Mouse (Mus musculus) stomach, embryonic 16.5 days (tissue): ENCODE results near the gene Mical2. TPM values are rescaled to one million over a fixed set of nuclear protein-coding genes. Genes with fewer than 3 reads are reported as not detected.

Experiments used
- ATAC-seq: fragments of 200-750 bp; cut with Nextera tagmentation; 2 replicates; pipeline ENCODE4 v1.8.0; 2017; ENCODE audit warnings: moderate number of reproducible peaks, moderate TSS enrichment; ENCODE audit not compliant: insufficient read depth, low FRiP score
- H3K27ac ChIP-seq: fragments of 300-500 bp; sonication (generic); 2 replicates; pipeline ENCODE4 v1.5.1; 2014; ENCODE audit warnings: low read length
- H3K27me3 ChIP-seq: fragments of 300-500 bp; sonication (generic); 2 replicates; pipeline ENCODE4 v1.6.1; 2014; ENCODE audit warnings: low read length, control low read depth, mixed read lengths; ENCODE audit not compliant: control insufficient read depth, insufficient read depth
- H3K36me3 ChIP-seq: fragments of 300-500 bp; sonication (generic); 2 replicates; pipeline ENCODE4 v1.6.1; 2014; ENCODE audit warnings: low read length; ENCODE audit not compliant: control insufficient read depth, insufficient read depth
- H3K4me1 ChIP-seq: fragments of 300-500 bp; sonication (generic); 2 replicates; pipeline ENCODE4 v1.6.1; 2014; ENCODE audit warnings: low read length, control low read depth, mixed read lengths; ENCODE audit not compliant: control insufficient read depth, insufficient read depth
- H3K4me2 ChIP-seq: fragments of 300-500 bp; sonication (generic); 2 replicates; pipeline ENCODE4 v1.6.1; 2014; ENCODE audit warnings: low read depth, low read length, mixed read lengths
- H3K4me3 ChIP-seq: fragments of 300-500 bp; sonication (generic); replicated peaks from 2 replicates; pipeline ENCODE4 v1.5.1; 2014; ENCODE audit warnings: mild to moderate bottlenecking, low read length
- H3K9ac ChIP-seq: fragments of 300-500 bp; sonication (generic); 2 replicates; pipeline ENCODE4 v1.6.1; 2014; ENCODE audit warnings: low read length
- H3K9me3 ChIP-seq: fragments of 300-500 bp; sonication (generic); replicated peaks from 2 replicates; pipeline ENCODE4 v1.6.1; 2016; ENCODE audit warnings: low read length, control low read depth; ENCODE audit not compliant: control insufficient read depth
- WGBS: fragments of 180-500 bp; shearing (Covaris S2); extraction: QIAGEN DNeasy Blood & Tissue Kit; methylation state at CpG from one replicate; pipeline ENCODE4 v1.1.7; 2014; 5-methylcytosine and 5-hydroxymethylcytosine counted together
- polyA plus RNA-seq: library from polyadenylated mRNA; unstranded; fragments of >200 nt; fragmentation: Nextera tagmentation; extraction: Ambion mirVana; gene quantifications from 2 replicates; pipeline ENCODE4 v1.2.1, GENCODE M21; 2015

Mical2 gene
- polyA plus RNA-seq, 1 experiment from 2014 or later: 13.2 TPM

DNA sequence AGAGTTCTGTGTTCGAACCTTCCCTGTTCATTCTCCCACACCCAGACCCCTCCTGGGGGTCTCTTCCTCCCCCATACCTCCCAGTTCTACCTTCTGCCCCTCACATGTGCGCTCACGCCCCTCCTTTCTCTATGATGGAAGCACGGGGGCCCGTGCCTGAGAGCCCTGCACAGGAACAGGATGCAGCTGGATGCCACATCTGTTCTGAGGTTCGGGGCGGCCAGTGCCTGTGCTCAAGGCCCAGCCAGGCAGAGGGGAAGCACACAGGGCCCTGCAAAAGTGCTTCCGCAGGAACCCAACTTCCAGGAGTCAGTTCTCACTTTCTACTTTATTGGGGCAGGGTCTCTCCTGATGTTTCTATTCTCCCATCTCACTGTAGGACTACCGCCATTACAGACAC is 149.4 kb downstream of the Mical2 start:
- H3K9ac ChIP-seq: no peak overlapping the region
- WGBS: 75% methylated on average over 9 of the region's 9 CpGs

DNA sequence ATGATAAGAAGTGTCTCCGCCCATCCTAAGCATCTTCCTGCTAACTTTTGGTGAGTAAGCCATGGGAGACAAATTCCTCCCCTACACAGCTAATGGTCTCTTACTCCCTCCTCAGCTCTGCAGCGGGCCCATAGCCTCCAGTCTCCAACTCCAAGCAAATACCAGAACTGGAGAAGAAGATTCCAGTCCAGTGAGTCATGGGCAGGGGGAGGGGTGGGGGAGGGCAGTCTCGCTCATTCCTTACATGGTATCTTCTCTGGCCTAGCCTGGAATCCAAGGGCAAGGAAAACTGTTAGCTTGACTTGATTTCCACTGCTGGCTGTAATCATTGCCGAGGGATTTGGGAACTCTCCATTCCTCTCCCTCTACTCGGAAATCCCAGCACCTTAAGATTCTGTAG is 150.2 kb downstream of the Mical2 start:
- H3K4me1 ChIP-seq: peaks cover 17% of the 10 kb centered on the region; the same call in 1 of the 2 replicates
- H3K4me3 ChIP-seq: no peak overlapping the region
- no peaks in the 10 kb centered on the region for H3K36me3 ChIP-seq
- peak overlapping the region; percentile 88 for H3K27ac ChIP-seq
- H3K9ac ChIP-seq: no peak overlapping the region
- H3K9me3 ChIP-seq: no peaks in the 10 kb centered on the region
- ATAC-seq: peak; percentile 52; the same call in 1 of the 2 replicates
- H3K4me2 ChIP-seq: no peak overlapping the region
- H3K27me3 ChIP-seq: no peaks in the 10 kb centered on the region
- 33% methylated on average over 5 of the region's 5 CpGs for WGBS

More for the DNA sequence above, 149.4 kb downstream of the Mical2 start:
- Histone ChIP-seq H3K4me2 (no peak overlapping the region), H3K4me3 (no peak overlapping the region), H3K27me3 (no peaks in the 10 kb centered on the region), H3K27ac (peak overlapping the region; percentile 88; the same call in 1 of the 2 replicates), H3K36me3 (no peaks in the 10 kb centered on the region), H3K9me3 (no peaks in the 10 kb centered on the region), H3K4me1 (peaks cover 17% of the 10 kb centered on the region; the same call in 1 of the 2 replicates)
- no peak for ATAC-seq

DNA sequence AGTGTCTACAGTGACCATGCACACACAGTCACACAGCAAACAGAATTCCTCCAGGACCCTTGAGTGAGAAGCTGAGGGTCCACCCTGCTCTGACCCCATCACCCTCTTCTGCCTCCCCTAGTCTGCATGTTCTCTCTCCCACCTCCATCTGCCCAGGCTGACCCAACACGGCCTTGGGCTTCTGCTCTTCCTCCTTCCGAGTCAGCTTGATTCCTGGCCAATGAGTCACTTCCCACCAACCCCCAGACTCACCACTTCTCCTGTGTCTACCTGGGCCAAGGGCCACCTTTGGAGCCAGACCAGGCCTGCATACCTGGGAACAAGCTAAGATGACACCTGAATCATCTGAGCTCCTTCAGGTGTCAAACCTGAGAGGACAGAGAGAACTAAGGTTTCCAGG is 151.0 kb downstream of the Mical2 start:
- WGBS: 60% methylated on average over 2 of the region's 2 CpGs
- no peak overlapping the region for H3K9ac ChIP-seq
- H3K4me3 ChIP-seq: no peak overlapping the region
- H3K9me3 ChIP-seq: no peaks in the 10 kb centered on the region
- no peak for ATAC-seq
- H3K27ac ChIP-seq: peak overlapping the region; percentile 88
- H3K36me3 ChIP-seq: no peaks in the 10 kb centered on the region
- H3K4me2 ChIP-seq: no peak overlapping the region
- H3K27me3 ChIP-seq: no peaks in the 10 kb centered on the region
- peaks cover 17% of the 10 kb centered on the region; the same call in 1 of the 2 replicates for H3K4me1 ChIP-seq

DNA sequence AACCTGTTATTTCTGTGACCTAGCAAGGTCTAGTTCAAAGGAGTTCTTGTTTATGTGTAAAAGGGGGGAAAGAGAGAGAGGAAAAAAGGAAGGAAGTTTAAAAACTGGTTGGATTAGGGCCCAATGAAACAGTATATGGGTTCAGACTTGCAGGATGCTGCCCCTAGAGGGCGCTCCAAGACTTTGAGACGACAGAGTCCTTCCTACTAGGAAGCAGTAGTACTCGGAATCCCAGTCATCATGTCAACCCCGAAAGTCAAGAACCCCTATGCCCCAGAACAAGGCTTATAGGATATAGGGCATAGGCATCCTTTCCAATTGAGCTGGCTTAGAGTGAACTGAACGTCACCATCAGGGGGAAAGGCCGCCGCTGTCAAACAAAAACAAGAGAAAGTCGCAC is 151.7 kb downstream of the Mical2 start:
- no peak overlapping the region; the same call in 1 of the 2 replicates for H3K27ac ChIP-seq
- peak; percentile 54; the same call in 1 of the 2 replicates for ATAC-seq
- 43% methylated on average over 8 of the region's 8 CpGs for WGBS
- peaks cover 17% of the 10 kb centered on the region; the same call in 1 of the 2 replicates for H3K4me1 ChIP-seq
- H3K9me3 ChIP-seq: no peaks in the 10 kb centered on the region
- H3K9ac ChIP-seq: no peak overlapping the region
- H3K4me2 ChIP-seq: no peak overlapping the region
- no peaks in the 10 kb centered on the region for H3K36me3 ChIP-seq
- no peaks in the 10 kb centered on the region for H3K27me3 ChIP-seq
- H3K4me3 ChIP-seq: no peak overlapping the region

- Histone ChIP-seq H3K4me2 (no peak overlapping the region), H3K4me3 (no peak overlapping the region), H3K9ac (no peak overlapping the region), H3K4me1 (peaks cover 17% of the 10 kb centered on the region; the same call in 1 of the 2 replicates), H3K9me3 (no peaks in the 10 kb centered on the region), H3K36me3 (no peaks in the 10 kb centered on the region), H3K27me3 (no peaks in the 10 kb centered on the region), H3K27ac (peak overlapping the region; percentile 56; the same call in 1 of the 2 replicates)
- WGBS: 84% methylated on average over 5 of the region's 5 CpGs
- ATAC-seq: no peak
These were observed 152.4 kb downstream of the Mical2 start for GRCm38 (mm10) chr7:112378056-112378455.

GRCm38 (mm10) chr7:112378476-112378875 is 152.8 kb downstream of the Mical2 start:
- Histone ChIP-seq H3K9me3 (no peaks in the 10 kb centered on the region), H3K9ac (no peak overlapping the region), H3K36me3 (no peaks in the 10 kb centered on the region), H3K4me2 (no peak overlapping the region), H3K4me1 (peaks cover 17% of the 10 kb centered on the region; the same call in 1 of the 2 replicates), H3K27ac (peak overlapping the region; percentile 56; the same call in 1 of the 2 replicates), H3K27me3 (no peaks in the 10 kb centered on the region), H3K4me3 (no peak overlapping the region)
- 59% methylated on average over 5 of the region's 5 CpGs for whole genome bisulfite sequencing
- ATAC-seq: no peak

DNA sequence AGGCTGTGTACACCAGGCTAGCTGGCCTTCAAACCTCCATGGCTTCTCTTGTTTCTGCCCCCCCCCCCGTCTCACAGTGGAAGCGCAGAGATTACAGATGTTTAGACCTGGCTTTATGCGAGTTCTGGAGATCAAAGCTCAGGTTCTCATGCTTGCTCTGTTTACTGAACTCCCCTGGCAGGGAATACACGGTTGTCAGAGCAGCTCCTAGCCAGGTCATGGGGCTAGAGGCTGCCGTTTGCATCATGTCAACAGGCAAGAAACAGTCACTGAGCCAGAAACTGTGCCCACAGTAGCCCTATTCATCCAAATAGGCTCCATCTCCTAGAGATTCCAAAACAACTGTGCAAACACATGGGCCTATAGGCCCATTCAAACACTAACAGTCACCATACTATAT is 160.9 kb downstream of the Mical2 start:
- Histone ChIP-seq H3K4me2 (no peak overlapping the region), H3K27ac (no peak overlapping the region), H3K9ac (no peak overlapping the region), H3K4me1 (peaks cover 22% of the 10 kb centered on the region), H3K36me3 (no peaks in the 10 kb centered on the region), H3K4me3 (no peak overlapping the region), H3K9me3 (no peaks in the 10 kb centered on the region), H3K27me3 (no peaks in the 10 kb centered on the region)
- WGBS: 41% methylated on average over 5 of the region's 5 CpGs
- ATAC-seq: no peak

GRCm38 (mm10) chr7:112387876-112388275 is 162.2 kb downstream of the Mical2 start:
- H3K36me3 ChIP-seq: no peaks in the 10 kb centered on the region
- no peak overlapping the region for H3K4me2 ChIP-seq
- H3K27ac ChIP-seq: no peak overlapping the region
- WGBS: 72% methylated on average over 5 of the region's 5 CpGs
- no peak overlapping the region for H3K4me3 ChIP-seq
- H3K27me3 ChIP-seq: no peaks in the 10 kb centered on the region
- no peaks in the 10 kb centered on the region for H3K9me3 ChIP-seq
- no peak for ATAC-seq
- H3K4me1 ChIP-seq: peaks cover 26% of the 10 kb centered on the region
- H3K9ac ChIP-seq: no peak overlapping the region

DNA sequence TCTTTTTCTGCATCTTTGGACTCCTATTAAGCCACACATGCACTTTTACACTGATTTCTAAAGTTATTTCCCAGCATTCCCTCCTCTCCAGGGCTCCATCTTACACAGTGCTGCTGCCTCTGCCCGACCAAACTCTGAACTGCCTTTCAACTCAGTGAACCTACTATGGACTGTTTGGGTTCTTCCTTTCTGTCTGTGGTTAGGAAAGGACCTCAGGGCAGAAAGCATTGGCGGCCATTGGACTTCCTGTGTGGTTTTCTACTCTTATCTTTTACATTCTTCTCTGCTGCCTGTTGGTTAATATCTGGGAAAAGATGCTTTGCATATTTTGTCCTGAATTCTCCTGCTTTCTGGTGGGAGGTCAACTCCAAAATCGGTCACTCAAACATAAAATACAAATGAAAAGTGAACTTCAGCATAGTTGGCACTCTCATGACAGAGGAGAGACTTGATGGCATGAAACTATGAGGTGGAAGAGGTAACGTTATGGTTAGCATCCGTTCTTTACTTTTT is 162.8 kb downstream of the Mical2 start:
- no peaks in the 10 kb centered on the region for H3K27me3 ChIP-seq
- WGBS: 76% methylated on average over 5 of the region's 5 CpGs
- H3K4me3 ChIP-seq: no peak overlapping the region
- no peak overlapping the region for H3K9ac ChIP-seq
- no peak overlapping the region for H3K27ac ChIP-seq
- H3K4me2 ChIP-seq: no peak overlapping the region
- no peaks in the 10 kb centered on the region for H3K36me3 ChIP-seq
- H3K4me1 ChIP-seq: peaks cover 26% of the 10 kb centered on the region
- H3K9me3 ChIP-seq: no peaks in the 10 kb centered on the region
- no peak for ATAC-seq
